ENCODE assay signal across 18 mouse cellular contexts in the genomic region with DNA sequence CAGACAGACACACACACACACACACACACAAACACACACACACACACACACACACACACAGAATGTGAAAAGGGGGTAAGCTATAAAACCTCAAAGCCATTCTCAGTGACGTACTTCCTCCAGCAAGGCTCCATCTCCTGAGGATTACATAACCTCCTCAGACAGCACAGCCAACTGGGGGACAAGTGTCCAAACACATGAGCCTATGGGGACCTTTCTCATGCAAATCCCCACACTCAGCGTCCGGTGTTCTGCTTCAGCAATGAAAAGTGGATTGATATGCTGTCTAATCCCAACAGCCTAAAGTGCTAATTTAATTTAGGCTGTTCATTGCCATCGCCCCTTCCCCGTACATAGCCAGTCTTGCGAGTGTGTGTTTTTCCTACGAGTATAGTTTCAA.
"Had no signal": no experiment of that assay in that cellular context is flagged by ENCODE, and none has a peak within 500 bp of the region (broad histone marks: within the 10 kb centered on the region; RNA-seq: fewer than 3 reads in every experiment).

No protein-coding gene starts in this region.

- H3K36me3 ChIP-seq: liver, embryonic 13.5 days; midbrain, embryonic 10.5 days; midbrain, embryonic 13.5 days; neural tube, embryonic 12.5 days; neural tube, embryonic 15.5 days had no signal

- H3K9me3 ChIP-seq: liver, embryonic 13.5 days; midbrain, embryonic 10.5 days; midbrain, embryonic 13.5 days; neural tube, embryonic 12.5 days had no signal

- H3K4me3 ChIP-seq: layer of hippocampus, adult 2 months; liver, embryonic 13.5 days; midbrain, embryonic 10.5 days; midbrain, embryonic 13.5 days; neural tube, embryonic 12.5 days; neural tube, embryonic 15.5 days had no signal

- DNase-seq: kidney, postnatal 25 days; layer of hippocampus, adult 9-11 months; liver, embryonic 13.5 days; lung, embryonic 14.5 days; right cerebral cortex, adult 18-20 months; right cerebral cortex, postnatal 14 days; right cerebral cortex, postnatal 4 days; thymus, adult 2 months; thymus, postnatal 14 days; thymus, postnatal 4 days had no signal

- H3K4me1 ChIP-seq: liver, embryonic 13.5 days; midbrain, embryonic 10.5 days; midbrain, embryonic 13.5 days; neural tube, embryonic 12.5 days had no signal

- H3K27ac ChIP-seq: kidney, postnatal 0 days; layer of hippocampus, adult 2 months; liver, embryonic 13.5 days; macrophage; midbrain, embryonic 10.5 days; midbrain, embryonic 13.5 days; neural tube, embryonic 12.5 days; stomach, postnatal 0 days had no signal

- ATAC-seq: midbrain, embryonic 13.5 days had no signal

- H3K4me2 ChIP-seq: liver, embryonic 13.5 days; lung, embryonic 14.5 days; midbrain, embryonic 13.5 days; neural tube, embryonic 12.5 days; neural tube, embryonic 15.5 days had no signal

- H3K27me3 ChIP-seq: liver, embryonic 13.5 days; midbrain, embryonic 13.5 days; neural tube, embryonic 12.5 days; neural tube, embryonic 15.5 days had no signal

- H3K9ac ChIP-seq: liver, embryonic 13.5 days; lung, embryonic 14.5 days; midbrain, embryonic 13.5 days; neural tube, embryonic 12.5 days; neural tube, embryonic 15.5 days had no signal
